Mouse (Mus musculus): ENCODE results near the gene Syt1.

DNA sequence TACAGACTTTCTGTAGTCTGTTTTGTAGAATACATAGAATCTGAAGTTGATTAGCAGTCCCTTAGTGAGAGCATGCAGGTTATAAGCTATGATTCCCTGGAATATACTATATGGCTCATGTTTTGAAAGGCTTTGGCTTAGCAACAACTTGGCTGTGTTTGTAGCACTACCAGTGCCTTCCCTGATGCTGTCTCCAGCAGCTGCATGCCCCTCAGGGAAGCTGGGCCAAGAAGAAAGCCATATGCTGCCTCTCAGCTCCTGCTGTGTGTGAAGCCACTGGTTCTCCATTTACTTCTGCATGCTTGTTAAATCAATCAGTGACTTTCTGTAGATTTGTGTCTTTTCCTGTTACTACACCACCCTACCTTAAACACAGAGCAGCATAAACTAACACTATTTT, 245.2 kb downstream of the Syt1 start:
- TF ChIP-seq CTCF (IDR thresholded peaks at IDR 0.05; ENCODE audit: borderline replicate concordance, extremely low read depth, insufficient read depth, insufficient read length), result no peak
- TF ChIP-seq POLR2A (IDR thresholded peaks at IDR 0.05; ENCODE audit: borderline replicate concordance, extremely low read depth, insufficient read depth, insufficient read length, poor library complexity, severe bottlenecking), result no peak
